Mouse (Mus musculus) heart, adult 2 months (tissue): ENCODE measurements at regions not wholly inside any gene's neighbourhood (a gene's known extent, or its start where the extent isn't known, plus 50 kb on each side); places are given as distances from the start of the nearest gene placed in this dataset.

Experiments
- CTCF ChIP-seq: fragments of 200-600 bp; IDR thresholded peaks from 2 replicates; pipeline ENCODE4 v1.8.1; 2022; ENCODE audit warnings: antibody characterized with exemption, mild to moderate bottlenecking, moderate library complexity
- EP300 ChIP-seq: fragments of 200-500 bp; IDR thresholded peaks from 2 replicates; pipeline ENCODE4 v1.6.1; 2011; ENCODE audit warnings: low read depth, low read length, control low read depth; ENCODE audit not compliant: insufficient read depth

- no peak for TF ChIP-seq CTCF
- TF ChIP-seq EP300 = no peak
These were observed 650.4 kb downstream of the Epha7 start for GRCm38 (mm10) chr4:29463329-29463728.
